Mouse (Mus musculus): Measurements from ENCODE around the gene Adap1.

DNA sequence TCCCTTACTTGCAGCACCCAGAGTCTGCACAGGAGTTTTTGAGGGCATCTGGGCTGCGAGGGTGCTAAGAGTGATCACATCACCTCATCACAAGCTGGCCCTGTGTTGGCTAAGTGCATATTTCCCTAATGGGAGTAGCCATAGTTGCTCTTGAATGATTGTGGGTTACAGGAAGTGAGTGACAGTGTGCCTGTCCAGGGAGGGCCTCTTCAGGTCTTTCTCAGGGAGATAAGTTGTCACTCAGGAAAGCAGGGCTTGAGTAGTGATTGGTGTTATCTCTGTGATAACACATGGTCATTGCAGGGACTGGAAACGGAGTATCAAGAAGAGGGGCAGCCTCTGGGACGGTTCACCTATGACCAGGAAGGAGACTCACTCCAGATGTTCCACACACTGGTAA, 77.7 kb downstream of the Adap1 start:
- TF ChIP-seq POLR2A (IDR thresholded peaks at IDR 0.05; ENCODE audit: borderline replicate concordance, insufficient read depth, low read length) (no peak), CTCF (IDR thresholded peaks at IDR 0.05; ENCODE audit: borderline replicate concordance, insufficient read depth, low read depth, low read length) (no peak)
